Mouse (Mus musculus) midbrain, embryonic 16.5 days (tissue): Measurements from ENCODE around the gene Magi2. TPM values are rescaled to one million over a fixed set of nuclear protein-coding genes. Genes with fewer than 3 reads are reported as not detected.

Source experiments
- ATAC-seq: fragments of 200-750 bp; cut with Nextera tagmentation; 2 replicates; pipeline ENCODE4 v1.8.0; 2017; ENCODE audit warnings: moderate TSS enrichment
- H3K27ac ChIP-seq: fragments of 300-500 bp; sonication (generic); 2 replicates; pipeline ENCODE4 v1.5.1; 2014; ENCODE audit warnings: mild to moderate bottlenecking, low read length, mixed read lengths
- H3K27me3 ChIP-seq: fragments of 300-500 bp; sonication (generic); 2 replicates; pipeline ENCODE4 v1.6.1; 2014; ENCODE audit warnings: low read depth, low read length, mixed read lengths; ENCODE audit not compliant: control insufficient read depth, insufficient read depth
- H3K36me3 ChIP-seq: fragments of 300-500 bp; sonication (generic); 2 replicates; pipeline ENCODE4 v1.6.1; 2014; ENCODE audit warnings: mild to moderate bottlenecking, low read length, moderate library complexity, mixed read lengths; ENCODE audit not compliant: control insufficient read depth, insufficient read depth
- H3K4me1 ChIP-seq: fragments of 300-500 bp; sonication (generic); 2 replicates; pipeline ENCODE4 v1.6.1; 2014; ENCODE audit warnings: mild to moderate bottlenecking, low read length, mixed read lengths; ENCODE audit not compliant: control insufficient read depth, insufficient read depth
- H3K4me2 ChIP-seq: fragments of 300-500 bp; sonication (generic); 2 replicates; pipeline ENCODE4 v1.6.1; 2014; ENCODE audit warnings: mild to moderate bottlenecking, low read length, mixed read lengths
- H3K4me3 ChIP-seq: fragments of 300-500 bp; sonication (generic); 2 replicates; pipeline ENCODE4 v1.5.1; 2014; ENCODE audit warnings: low read depth, mild to moderate bottlenecking, low read length, moderate library complexity, mixed read lengths
- H3K9ac ChIP-seq: fragments of 300-500 bp; sonication (generic); 2 replicates; pipeline ENCODE4 v1.6.1; 2014; ENCODE audit warnings: low read depth, low read length, mixed read lengths
- H3K9me3 ChIP-seq: fragments of 300-500 bp; sonication (generic); replicated peaks from 2 replicates; pipeline ENCODE4 v1.6.1; 2014; ENCODE audit warnings: mild to moderate bottlenecking, low read length, mixed read lengths; ENCODE audit not compliant: control insufficient read depth, poor library complexity, severe bottlenecking
- WGBS: fragments of 180-500 bp; shearing (Covaris S2); extraction: QIAGEN DNeasy Blood & Tissue Kit; methylation state at CpG from one replicate; pipeline ENCODE4 v1.1.7; 2014; 5-methylcytosine and 5-hydroxymethylcytosine counted together
- polyA plus RNA-seq: library from polyadenylated mRNA; unstranded; fragments of >200 nt; fragmentation: Nextera tagmentation; extraction: Ambion mirVana; gene quantifications from 2 replicates; pipeline ENCODE4 v1.2.1, GENCODE M21; 2015

Gene Magi2
- polyA plus RNA-seq, 1 experiment from 2014 or later, result 33.0 TPM

GRCm38 (mm10) chr5:20589731-20590130, 1362.9 kb downstream of the Magi2 start:
- Histone ChIP-seq H3K9me3 (no peaks in the 10 kb centered on the region), H3K9ac (no peak overlapping the region), H3K27ac (no peak overlapping the region), H3K36me3 (no peaks in the 10 kb centered on the region), H3K27me3 (no peaks in the 10 kb centered on the region), H3K4me1 (no peaks in the 10 kb centered on the region), H3K4me2 (no peak overlapping the region), H3K4me3 (no peak overlapping the region)
- ATAC-seq, result no peak
- 83% methylated on average over 3 of the region's 3 CpGs for WGBS

GRCm38 (mm10) chr5:20598196-20598595, 1371.4 kb downstream of the Magi2 start:
- ATAC-seq, result no peak
- no peaks in the 10 kb centered on the region for H3K36me3 ChIP-seq
- H3K9ac ChIP-seq, result no peak overlapping the region
- no peaks in the 10 kb centered on the region for H3K9me3 ChIP-seq
- no peak overlapping the region for H3K4me3 ChIP-seq
- H3K4me1 ChIP-seq, result no peaks in the 10 kb centered on the region
- no peaks in the 10 kb centered on the region for H3K27me3 ChIP-seq
- no peak overlapping the region for H3K27ac ChIP-seq
- H3K4me2 ChIP-seq, result no peak overlapping the region
- WGBS, result 91% methylated on average over 3 of the region's 3 CpGs

GRCm38 (mm10) chr5:20603756-20604469, 1377.1 kb downstream of the Magi2 start:
- no peaks in the 10 kb centered on the region for H3K4me1 ChIP-seq
- no peak overlapping the region for H3K4me2 ChIP-seq
- 26% methylated on average over 7 of the region's 7 CpGs for WGBS
- H3K27ac ChIP-seq, result no peak overlapping the region
- no peaks in the 10 kb centered on the region for H3K9me3 ChIP-seq
- no peaks in the 10 kb centered on the region for H3K27me3 ChIP-seq
- no peak for ATAC-seq
- no peak overlapping the region for H3K9ac ChIP-seq
- H3K4me3 ChIP-seq, result no peak overlapping the region
- peaks cover 3% of the 10 kb centered on the region; the same call in 1 of the 2 replicates for H3K36me3 ChIP-seq

- ATAC-seq, result no peak
Observed at GRCm38 (mm10) chr5:20606497-20606896, 1379.7 kb downstream of the Magi2 start.

GRCm38 (mm10) chr5:20607503-20607902, 1380.7 kb downstream of the Magi2 start:
- H3K4me1 ChIP-seq, result no peaks in the 10 kb centered on the region
- no peak overlapping the region for H3K9ac ChIP-seq
- no peak for ATAC-seq
- WGBS, result 68% methylated on average over 1 of the region's 1 CpGs
- H3K9me3 ChIP-seq, result no peaks in the 10 kb centered on the region
- H3K27me3 ChIP-seq, result no peaks in the 10 kb centered on the region
- peaks cover 26% of the 10 kb centered on the region for H3K36me3 ChIP-seq
- no peak overlapping the region for H3K27ac ChIP-seq
- H3K4me3 ChIP-seq, result no peak overlapping the region
- H3K4me2 ChIP-seq, result no peak overlapping the region

More at GRCm38 (mm10) chr5:20606497-20606896, 1379.7 kb downstream of the Magi2 start:
- Histone ChIP-seq H3K4me2 (no peak overlapping the region), H3K4me1 (no peaks in the 10 kb centered on the region), H3K9ac (no peak overlapping the region), H3K36me3 (peaks cover 18% of the 10 kb centered on the region), H3K9me3 (no peaks in the 10 kb centered on the region), H3K4me3 (no peak overlapping the region), H3K27ac (no peak overlapping the region), H3K27me3 (no peaks in the 10 kb centered on the region)
- 69% methylated on average over 5 of the region's 5 CpGs for WGBS

DNA sequence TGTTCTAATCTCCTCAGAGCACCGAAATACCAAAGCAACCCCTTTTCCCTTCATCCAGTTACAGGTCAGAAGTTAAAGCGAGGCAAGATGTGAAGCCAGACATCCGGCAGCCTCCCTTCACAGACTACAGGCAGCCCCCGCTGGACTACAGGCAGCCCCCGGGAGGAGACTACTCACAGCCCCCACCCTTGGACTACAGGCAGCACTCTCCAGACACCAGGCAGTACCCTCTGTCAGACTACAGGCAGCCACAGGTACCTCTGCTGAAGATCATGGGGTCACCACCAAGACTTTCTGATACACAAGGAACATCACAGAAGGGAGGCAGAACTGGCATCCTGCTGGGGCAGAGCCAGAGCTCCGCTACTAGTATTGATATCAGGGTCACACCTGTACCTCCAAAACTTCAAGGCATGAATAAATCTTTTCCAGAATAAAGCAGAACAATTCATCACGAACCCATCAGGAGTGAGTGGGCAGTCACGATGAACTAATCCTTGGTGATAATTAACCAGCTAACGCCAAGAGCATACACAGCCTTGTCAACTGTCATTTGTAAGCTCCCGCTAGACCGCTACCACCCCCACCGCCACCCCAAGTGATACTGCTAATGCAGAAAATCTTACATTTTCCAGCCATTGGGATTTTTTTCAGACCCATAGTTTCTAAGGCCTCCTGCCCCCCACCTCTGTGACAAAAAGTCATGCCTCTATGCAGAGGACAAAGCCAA, 1382.5 kb downstream of the Magi2 start:
- Histone ChIP-seq H3K9ac (no peak overlapping the region), H3K27ac (no peak overlapping the region), H3K4me2 (no peak overlapping the region), H3K4me1 (no peaks in the 10 kb centered on the region), H3K9me3 (no peaks in the 10 kb centered on the region), H3K4me3 (no peak overlapping the region), H3K36me3 (peaks cover 26% of the 10 kb centered on the region), H3K27me3 (no peaks in the 10 kb centered on the region)
- WGBS, result 88% methylated on average over 12 of the region's 12 CpGs
- 0 out of 2 replicates have a peak, but pooled peaks have one; percentile 36 for ATAC-seq

DNA sequence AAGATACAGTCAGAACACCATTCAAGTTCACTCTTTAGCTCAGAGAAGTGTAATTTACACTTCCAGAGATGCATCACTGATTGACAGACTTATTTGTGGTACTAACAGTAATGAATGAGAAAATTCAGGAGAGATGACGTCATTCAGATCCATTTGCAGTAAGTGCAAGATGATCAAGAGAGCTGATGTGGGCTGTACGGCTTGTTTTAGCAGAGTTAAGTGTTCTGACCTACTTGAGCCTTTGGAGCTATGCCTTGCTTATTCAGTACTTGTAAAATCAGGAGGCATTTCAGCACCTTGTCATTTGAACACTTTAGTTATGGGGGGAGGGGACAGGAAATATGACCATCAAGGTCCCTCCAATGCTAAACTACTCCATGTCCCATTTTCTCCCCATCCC, 1383.8 kb downstream of the Magi2 start:
- WGBS, result 91% methylated on average over 2 of the region's 2 CpGs
- no peaks in the 10 kb centered on the region for H3K4me1 ChIP-seq
- H3K4me3 ChIP-seq, result no peak overlapping the region
- no peaks in the 10 kb centered on the region for H3K9me3 ChIP-seq
- H3K36me3 ChIP-seq, result peaks cover 26% of the 10 kb centered on the region
- no peak overlapping the region for H3K4me2 ChIP-seq
- H3K27me3 ChIP-seq, result no peaks in the 10 kb centered on the region
- ATAC-seq, result no peak
- H3K27ac ChIP-seq, result no peak overlapping the region
- H3K9ac ChIP-seq, result no peak overlapping the region

GRCm38 (mm10) chr5:20612616-20613015, 1385.8 kb downstream of the Magi2 start:
- no peak overlapping the region for H3K27ac ChIP-seq
- no peaks in the 10 kb centered on the region for H3K9me3 ChIP-seq
- no peak overlapping the region for H3K9ac ChIP-seq
- H3K4me1 ChIP-seq, result no peaks in the 10 kb centered on the region
- ATAC-seq, result no peak
- no peak overlapping the region for H3K4me2 ChIP-seq
- no peak overlapping the region for H3K4me3 ChIP-seq
- H3K27me3 ChIP-seq, result no peaks in the 10 kb centered on the region
- H3K36me3 ChIP-seq, result peaks cover 26% of the 10 kb centered on the region
- 91% methylated on average over 9 of the region's 9 CpGs for WGBS

DNA sequence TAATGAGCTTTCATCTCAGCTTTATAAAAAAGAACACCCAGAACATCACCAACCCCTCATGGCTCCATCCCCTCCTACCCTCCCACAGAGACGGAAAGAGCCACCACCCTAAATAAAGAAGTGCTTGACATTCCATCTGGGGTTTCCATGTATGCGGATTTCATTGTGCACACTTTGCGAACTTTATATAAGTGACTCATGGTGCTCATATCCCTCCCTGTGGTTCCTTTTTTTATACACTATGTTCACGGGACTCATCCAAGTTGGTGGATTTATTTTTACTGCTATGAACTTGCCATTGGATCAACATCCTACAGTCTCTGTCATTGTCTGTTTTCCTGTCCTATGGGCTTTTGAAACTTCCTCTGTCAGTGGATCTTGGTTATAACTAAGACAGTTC, 1388.1 kb downstream of the Magi2 start:
- Histone ChIP-seq H3K36me3 (peaks cover 17% of the 10 kb centered on the region), H3K4me1 (no peaks in the 10 kb centered on the region), H3K4me3 (no peak overlapping the region), H3K27ac (no peak overlapping the region), H3K27me3 (no peaks in the 10 kb centered on the region), H3K4me2 (no peak overlapping the region), H3K9me3 (no peaks in the 10 kb centered on the region), H3K9ac (no peak overlapping the region)
- 91% methylated on average over 4 of the region's 4 CpGs for WGBS
- no peak for ATAC-seq
